Mouse (Mus musculus) urinary bladder, adult 18-20 months (tissue): ENCODE data around the gene Sirt4.

ENCODE experiments used
- DNase-seq, 2 experiments: peaks; one replicate each; pipeline ENCODE4 v3.0.0; 2022; ENCODE audit warnings: low spot score in 2 of 2, mixed read lengths in 2 of 2

Gene Sirt4

GRCm38 (mm10) chr5:115491771-115492322, 7.3 kb upstream of the Sirt4 start:
- peak; percentile 73 to 74 for DNase-seq

- DNase-seq: no peak
These were observed 6.6 kb upstream of the Sirt4 start for GRCm38 (mm10) chr5:115491076-115491475.

GRCm38 (mm10) chr5:115490638-115491000, 6.1 kb upstream of the Sirt4 start:
- DNase-seq: no peak

- DNase-seq: peak; percentile 84 to 91
These were observed 5.4 kb upstream of the Sirt4 start for GRCm38 (mm10) chr5:115489699-115490637.

GRCm38 (mm10) chr5:115488841-115489698, 4.5 kb upstream of the Sirt4 start:
- peak; percentile 69 to 71 for DNase-seq

- DNase-seq: no peak
These were observed 3.5 kb upstream of the Sirt4 start for GRCm38 (mm10) chr5:115487942-115488580.

GRCm38 (mm10) chr5:115487353-115487752, 2.8 kb upstream of the Sirt4 start:
- no peak for DNase-seq

- no peak for DNase-seq
These were observed 2.2 kb upstream of the Sirt4 start for GRCm38 (mm10) chr5:115486726-115487125.

GRCm38 (mm10) chr5:115485489-115486205, 1.1 kb upstream of the Sirt4 start:
- no peak for DNase-seq

- no peak for DNase-seq
These were observed 471 bp upstream of the Sirt4 start for GRCm38 (mm10) chr5:115484996-115485395.

GRCm38 (mm10) chr5:115483385-115483784, 1.1 kb downstream of the Sirt4 start:
- no peak for DNase-seq

GRCm38 (mm10) chr5:115482390-115483265, 1.9 kb downstream of the Sirt4 start:
- DNase-seq: no peak

GRCm38 (mm10) chr5:115480101-115480500, 4.4 kb downstream of the Sirt4 start:
- no peak for DNase-seq

GRCm38 (mm10) chr5:115479561-115479960, 5.0 kb downstream of the Sirt4 start:
- DNase-seq: no peak

- no peak for DNase-seq
These were observed 8.3 kb downstream of the Sirt4 start for GRCm38 (mm10) chr5:115476107-115476727.

GRCm38 (mm10) chr5:115475337-115476106, 9.0 kb downstream of the Sirt4 start:
- DNase-seq: no peak

- DNase-seq: no peak
These were observed 10.2 kb downstream of the Sirt4 start for GRCm38 (mm10) chr5:115474174-115474828.

GRCm38 (mm10) chr5:115473191-115473590, 11.3 kb downstream of the Sirt4 start:
- DNase-seq: no peak
